Mouse (Mus musculus) ovary, postnatal 14 days (tissue): Measurements from ENCODE around the gene Ipo13.
A peak's percentile ranks its signal among the peaks of the same experiment; 100 is the strongest.

Experiments used
- DNase-seq: peaks from one replicate; pipeline ENCODE4 v3.0.0; 2022; ENCODE audit warnings: low spot score

The Ipo13 gene

DNA sequence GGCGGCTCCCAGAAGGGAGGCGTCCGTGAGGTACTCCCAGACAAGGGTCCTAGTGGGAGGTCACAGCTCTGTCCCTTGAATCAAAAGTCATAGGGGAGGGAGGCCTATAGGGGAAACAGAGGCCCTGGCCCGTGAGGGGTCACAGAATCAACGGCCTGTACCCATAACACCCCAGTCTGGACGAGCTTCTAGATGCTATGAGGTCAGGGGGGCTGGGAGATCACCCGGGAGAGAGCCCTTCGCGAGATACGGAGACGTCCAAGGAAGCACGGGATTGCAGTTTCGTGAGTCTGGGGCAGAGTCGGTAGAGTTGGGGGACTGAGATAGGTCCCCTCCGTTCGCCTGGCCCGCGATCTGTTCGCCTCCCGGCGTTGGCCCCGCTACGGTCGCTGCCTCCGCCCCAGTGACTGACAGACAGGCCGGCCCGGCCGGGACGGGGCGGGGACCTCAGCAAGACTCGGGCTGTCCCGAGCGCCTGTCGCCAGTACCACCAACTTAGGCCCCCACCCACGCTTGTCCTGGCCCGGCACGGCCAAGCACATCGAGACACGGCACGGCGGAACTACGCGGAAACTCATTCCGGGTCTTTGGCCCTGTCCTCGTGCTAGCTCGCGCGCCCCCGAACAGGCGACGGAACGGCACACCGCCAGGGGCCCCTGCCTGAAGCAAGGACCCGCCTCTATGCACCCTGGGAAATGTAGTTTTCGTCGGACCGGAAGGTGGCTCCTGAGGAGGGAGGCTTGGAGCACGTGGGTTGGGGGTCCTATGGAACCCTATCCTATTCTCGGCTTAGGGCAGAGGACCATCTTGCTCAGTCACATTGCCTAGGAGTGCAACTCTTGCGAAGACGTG lies at the start of gene Ipo13:
Gene Ipo13, minus strand, starts transcription at position 409 of the 852 bp plus-strand sequence.
- peak; percentile 93 for DNase-seq

DNA sequence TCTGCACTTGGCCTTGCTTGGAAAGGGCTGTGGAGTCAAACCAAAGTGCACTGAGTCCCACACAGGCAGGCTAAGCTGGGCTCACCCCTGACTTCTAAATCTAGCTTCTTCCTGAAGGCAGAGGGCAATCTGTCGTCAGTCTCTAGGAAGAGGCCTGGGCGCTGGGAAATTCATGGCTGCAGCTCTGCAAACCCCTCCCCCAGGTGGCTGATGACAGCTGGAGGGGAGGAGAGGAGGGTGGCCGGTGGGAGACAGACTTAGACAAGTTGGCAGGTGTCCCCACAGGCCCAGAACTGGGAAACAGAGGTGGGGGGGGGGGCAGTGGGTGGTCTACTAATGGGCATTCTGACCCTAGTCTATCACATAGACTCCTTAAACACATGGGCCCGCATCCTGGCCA lies 42.7 kb upstream of the Ipo13 start:
- DNase-seq, result no peak

DNA sequence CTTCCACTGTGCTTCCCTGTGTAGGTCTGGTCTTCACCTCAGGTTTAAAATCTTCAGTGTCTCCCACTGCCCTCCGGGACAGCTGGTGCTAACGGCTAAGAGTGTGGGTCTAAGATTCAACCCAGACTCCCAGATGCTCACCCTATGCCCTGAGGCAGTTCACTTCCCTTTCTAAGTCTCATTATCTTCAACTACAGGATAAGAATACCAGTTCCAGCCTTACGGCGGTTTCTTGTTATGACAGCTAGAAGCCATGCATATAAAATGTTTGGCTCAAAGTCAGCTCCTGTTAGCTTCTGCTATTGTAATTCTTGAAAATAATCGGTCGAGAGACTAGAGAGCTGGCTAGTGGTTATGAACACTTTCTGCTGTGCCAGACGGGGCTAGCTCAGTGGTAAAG lies 32.7 kb upstream of the Ipo13 start:
- DNase-seq, result no peak

DNA sequence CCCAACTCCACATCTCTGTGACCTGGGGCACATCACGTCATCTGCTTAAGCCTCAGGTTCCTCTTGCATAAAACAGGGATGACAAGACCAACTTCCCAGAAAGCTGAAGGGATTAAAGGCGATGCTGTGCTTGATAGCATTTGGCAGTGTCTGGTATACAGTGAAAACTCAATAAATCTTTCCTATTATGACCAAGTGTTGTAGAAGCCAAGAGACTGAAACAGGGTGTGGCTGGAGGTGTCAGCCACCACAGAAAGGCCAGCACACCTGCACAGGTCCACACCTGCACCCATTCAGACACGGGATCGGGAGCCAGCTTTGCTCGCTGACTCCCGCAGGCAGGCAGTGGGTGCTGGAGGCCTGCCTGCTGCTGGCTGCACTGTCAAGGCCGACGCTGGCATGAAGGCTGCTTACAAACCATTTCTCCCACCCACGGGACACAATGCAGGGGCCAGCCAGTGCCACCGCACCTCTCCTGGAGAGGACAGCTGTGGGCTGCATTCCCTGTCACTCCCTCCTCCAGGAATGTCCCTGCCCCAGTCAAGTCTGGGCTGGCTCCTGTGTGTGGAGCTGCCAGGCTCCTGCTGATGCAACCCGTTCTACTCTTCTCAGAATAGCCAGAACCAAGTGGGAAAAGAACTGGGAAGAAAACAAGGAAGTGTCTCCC lies 32.0 kb upstream of the Ipo13 start:
- no peak for DNase-seq

DNA sequence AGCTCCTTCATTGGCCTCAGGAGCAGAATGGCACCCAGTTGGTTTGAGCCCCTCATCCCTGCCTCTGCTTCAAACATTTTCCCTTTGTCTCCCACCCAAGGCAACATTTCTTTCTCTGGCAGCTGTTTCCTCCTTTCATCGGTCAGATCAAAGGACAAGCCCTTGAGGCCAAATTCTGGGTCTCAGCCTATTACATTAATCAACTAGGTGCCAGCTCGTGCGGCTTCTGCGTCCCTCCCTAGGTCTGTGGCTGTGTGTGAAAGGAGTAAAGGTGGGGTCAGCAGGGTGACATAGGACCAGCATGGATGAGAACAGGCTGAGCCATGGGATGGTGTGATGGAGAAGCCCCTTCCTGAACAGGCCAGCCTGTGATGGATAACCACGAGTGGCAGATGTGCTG lies 28.5 kb upstream of the Ipo13 start:
- no peak for DNase-seq

DNA sequence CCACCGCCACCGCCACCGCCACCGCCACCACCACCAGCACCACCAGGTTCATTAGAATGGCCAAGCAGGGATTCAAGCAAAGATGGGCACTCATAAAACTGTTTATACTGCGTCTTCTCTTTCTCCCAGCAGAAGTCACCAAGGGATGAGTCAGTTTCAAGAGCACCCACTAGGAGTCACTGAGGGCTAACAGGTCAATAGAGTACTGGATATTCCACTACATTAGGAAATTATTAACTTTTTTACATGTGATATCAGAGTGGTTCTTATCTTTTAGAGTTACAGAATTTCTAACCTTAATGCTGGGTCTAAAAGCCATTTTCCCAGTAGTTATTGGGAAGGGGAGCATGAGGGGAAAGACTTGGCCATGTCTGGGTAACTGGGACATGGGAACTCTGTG lies 22.2 kb upstream of the Ipo13 start:
- no peak for DNase-seq

DNA sequence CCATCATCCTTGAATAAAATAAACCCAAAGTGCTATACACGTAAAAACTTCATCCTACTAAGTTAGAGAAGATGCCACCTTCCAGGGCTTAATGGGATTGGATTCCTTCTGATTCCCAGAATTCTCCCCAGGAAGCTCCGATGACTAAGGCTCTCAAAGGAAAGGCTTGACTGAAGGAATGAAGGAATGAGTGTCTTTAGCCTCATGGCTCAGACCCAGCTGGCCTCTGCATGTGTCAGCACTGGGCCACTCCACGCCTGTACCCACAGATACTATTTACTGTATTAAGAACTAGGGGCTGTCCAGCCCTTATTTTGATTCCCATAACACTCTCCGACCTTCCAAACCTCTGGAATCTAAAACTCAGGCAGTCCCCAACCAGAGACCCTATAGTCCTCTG lies 19.3 kb upstream of the Ipo13 start:
- no peak for DNase-seq

DNA sequence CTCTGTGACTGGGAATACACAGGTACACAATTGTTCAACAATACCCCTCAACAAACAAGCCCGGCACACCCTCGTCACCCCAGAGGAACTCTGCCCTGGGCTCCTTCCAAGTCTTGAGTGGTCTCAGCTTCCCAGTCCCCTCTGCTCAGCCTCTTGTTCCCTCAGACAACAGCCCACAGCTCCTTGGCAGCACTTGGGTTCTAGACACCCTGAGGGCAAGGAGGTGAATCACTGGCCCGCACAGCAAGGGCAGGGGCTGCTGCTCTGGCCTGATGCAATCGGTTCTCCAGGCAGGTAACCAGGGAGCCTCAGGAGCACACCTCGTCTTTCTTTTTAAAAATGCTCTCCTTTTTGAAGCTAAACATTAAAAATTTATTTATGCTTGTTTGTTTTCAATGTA lies 18.4 kb upstream of the Ipo13 start:
- DNase-seq, result no peak

DNA sequence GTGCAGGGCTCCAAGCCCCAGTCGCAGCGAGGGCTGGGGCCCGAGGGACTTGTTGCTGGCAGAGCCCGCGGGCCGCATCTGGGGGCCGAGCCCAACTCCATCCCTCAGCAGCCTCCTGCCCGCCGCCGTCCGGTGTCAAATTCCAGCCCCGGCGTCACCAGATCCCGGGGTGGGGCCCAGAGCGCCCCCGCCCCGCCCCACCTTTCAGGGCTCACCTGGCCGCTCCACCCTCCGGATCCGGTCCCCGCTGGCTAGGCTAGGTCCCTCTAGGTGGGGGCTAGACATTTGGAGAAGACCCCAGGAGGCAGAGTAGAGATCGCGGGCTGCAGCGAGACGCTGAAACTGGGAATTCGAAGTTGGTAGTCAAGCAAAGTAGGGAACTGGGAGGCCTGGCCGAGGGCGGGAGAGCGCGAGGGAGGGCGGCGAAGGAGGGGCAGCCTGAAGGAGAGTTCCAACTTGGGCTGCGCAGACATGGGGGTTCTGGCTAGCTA lies 14.6 kb upstream of the Ipo13 start, which contains the start of gene Artn:
Gene Artn, minus strand, starts transcription at position 373 of the 491 bp plus-strand sequence.
- no peak for DNase-seq

DNA sequence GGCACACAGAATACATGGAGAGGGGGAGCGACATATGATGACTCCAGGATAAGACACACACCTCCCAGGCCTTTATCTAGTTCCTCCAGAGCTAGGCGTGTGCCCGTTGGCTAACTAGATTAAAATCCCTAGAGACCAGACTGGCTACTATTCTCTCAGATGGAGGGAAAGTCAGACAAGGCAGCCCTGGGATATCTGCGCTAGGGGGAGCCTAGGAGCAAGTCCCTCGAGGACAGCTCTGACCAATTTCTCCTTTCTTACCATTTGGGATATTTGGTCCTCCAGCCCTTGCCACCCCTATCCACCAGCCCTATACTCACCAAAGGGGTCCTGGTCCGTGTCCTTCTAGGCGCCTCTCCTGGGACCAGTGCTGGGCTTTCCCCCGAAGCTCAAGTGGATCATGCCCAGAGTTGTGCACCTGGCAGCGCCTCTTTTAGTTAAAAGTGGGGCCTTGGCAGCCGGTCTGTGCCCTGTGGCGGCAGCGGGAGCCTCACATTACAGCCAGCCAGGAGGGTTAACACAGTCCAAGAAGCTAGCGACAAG lies 14.0 kb upstream of the Ipo13 start:
- DNase-seq, result no peak

DNA sequence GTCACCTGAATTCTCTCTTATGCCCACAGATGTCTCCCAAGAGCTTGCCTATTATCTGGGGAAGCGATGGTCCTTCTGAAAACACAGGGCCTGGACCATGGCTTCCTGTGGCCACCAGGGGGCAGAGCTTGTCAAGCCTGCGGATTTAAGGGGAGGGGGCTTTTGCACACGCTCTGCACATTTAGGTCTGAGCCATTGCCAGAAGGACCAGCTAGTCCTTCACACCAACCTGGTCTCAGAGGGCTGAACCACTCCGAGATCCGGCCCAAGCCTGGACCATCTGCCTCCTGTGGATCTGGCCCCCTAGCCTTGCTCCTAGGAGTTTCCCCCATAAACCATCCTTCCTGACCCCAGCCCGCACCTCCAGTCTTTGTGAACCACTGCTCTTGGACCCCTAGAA lies 13.4 kb upstream of the Ipo13 start:
- DNase-seq, result no peak

DNA sequence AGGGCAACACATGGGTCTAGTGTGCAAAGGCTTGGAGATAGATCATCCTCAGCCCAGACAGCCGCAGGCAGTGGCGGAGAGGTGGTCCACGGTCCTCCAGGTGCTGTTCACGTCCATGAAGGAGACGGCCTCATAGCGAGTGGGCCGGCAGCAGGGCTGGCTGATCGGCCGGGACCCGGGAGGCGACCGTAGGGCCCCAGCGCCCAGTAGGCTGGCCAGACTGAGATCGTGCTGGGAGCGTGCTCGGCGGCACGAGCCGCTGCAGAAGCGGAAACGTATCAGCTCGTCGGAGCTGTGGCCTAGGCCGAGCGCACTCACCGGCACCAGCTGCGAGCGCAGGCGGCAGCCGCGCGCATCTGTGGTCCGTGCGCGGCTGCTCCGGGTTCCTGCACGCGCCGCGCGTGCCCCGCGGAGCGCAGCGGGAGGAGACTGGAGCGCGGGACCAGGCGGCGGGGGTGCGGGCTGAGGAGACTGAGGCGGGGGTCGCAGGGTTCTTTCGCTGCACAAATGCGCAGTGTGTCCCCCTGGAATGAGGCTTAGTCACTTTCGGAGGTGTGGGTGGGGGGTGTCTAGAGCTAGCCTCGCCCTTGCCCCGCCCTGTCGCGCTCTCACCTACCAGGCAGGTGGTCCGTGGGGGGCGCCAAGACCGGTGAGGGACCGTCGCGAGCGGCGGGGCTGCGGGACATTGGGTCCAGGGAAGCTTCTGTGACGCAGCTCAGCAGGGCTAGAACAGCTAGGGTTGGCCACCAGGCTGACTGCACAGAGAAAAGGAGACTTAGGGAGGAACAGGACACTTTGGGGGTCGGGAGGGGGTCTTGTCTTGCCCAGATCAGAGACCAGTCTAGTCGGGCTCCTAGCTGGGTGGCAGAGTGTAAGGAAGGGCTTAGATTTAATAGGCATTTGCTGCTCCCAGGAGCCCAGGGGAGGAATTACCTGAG lies 12.0 kb upstream of the Ipo13 start:
- no peak for DNase-seq

DNA sequence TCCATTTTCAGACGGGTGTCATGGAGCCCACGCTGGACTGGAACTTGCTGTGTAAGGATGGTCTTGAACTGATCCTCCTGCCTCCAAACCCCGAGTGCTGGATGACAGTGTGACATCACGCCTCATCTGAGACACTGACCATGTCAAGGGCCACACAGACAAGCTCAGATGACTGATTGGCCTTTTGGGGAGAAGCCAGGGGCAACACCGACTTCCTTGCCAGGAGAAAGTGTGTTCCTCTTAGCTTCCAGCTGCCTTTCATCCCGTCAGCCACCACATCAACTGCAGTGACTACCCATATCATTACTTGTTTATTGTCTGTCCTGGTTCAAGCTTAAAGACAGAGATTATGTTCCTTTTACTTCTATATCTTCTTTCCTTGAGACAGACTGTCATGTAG lies 10.1 kb upstream of the Ipo13 start:
- DNase-seq, result no peak

DNA sequence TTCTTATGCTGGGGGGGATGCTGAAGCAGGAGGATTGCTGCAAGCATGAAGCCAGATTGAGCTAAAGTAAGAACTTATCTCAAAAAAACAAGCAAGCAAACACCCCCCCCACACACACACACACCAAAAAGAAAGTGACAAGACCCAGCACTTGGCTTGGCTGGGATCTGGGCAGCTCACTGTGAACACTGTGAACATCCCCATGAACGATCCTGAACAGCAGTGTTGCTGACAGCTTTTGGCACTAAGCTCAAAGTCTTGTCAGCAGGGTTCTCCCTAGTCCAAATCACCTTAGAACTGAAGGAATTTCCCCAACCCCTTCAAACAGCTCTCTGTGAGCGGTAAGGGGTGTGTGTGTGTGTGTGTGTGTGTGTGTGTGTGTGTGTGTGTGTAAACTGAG lies 8.7 kb upstream of the Ipo13 start:
- no peak for DNase-seq

DNA sequence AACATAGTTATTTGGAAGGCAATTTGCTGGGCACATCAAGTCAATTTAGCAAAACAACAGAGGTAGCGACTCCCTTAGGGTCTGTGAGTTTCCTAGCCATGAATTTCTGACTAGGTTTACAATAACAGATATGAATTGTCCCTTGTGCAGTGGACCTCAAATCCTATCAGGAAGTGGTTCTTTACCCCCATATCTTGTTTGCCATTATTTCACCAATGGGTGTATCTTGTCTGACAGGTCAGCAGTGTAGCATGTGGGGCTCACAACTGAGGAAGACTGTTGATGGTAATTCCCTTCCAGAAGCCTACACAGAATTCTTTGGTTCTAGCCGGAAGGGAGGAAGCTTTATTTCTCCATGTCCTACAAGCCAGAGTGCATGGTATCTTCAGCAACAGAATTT lies 6.6 kb upstream of the Ipo13 start:
- DNase-seq, result no peak

DNA sequence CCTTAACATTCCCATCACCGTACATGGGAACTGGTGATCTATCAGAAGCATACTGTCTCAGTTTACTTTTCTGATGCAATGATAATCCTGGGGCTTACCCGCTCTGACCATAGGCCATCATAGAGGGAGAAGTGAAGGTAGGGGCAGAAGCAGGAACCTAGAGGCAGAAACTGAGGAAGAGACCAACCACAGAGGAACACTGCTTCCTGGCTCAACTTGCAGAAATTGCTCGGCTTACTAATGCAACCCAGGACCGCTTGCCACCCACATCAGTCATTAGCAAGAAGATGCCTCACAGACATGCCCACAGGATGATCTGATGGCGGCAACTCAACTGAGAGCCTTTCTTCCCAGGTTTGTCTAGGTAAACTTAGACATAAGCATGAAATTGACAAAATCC lies 4.0 kb upstream of the Ipo13 start:
- DNase-seq, result no peak

DNA sequence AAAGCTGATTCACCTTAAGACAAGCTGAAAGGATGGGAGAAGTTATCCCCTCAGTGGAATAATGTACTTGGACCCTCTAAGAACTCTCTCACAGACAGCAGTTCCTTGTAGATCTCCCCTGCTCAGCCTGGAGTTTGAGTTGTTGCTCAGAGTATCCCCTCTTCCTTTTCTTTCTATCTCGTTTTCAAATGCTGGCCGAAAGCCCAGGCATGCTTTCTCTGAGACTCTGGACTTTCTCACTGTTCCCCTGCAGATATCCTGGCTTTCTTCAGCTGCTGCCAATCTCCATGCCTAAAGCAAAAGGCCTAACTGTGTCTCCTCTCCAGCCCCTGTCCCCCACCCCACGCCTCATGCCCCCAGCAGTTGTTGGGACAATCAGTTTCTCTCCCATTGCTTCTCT lies 3.5 kb upstream of the Ipo13 start:
- no peak for DNase-seq

DNA sequence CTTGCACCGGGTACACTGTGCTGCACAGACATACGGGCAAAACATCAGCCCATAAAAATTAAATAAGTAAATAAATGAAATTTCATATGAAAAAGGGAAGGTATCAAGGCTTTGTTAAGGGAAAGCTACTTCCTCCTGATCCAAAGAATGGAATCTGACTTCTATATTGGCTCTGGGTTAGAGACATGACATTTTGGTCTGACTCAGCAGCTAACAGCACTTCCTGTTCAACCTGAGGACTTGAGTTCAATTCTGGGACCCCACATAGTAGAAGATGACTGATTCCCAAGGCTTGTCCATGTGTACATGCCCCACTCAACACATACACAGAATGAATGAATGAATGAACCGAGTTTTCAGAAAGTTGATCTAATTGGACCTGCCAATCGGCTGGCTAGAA lies 3.0 kb upstream of the Ipo13 start:
- no peak for DNase-seq

DNA sequence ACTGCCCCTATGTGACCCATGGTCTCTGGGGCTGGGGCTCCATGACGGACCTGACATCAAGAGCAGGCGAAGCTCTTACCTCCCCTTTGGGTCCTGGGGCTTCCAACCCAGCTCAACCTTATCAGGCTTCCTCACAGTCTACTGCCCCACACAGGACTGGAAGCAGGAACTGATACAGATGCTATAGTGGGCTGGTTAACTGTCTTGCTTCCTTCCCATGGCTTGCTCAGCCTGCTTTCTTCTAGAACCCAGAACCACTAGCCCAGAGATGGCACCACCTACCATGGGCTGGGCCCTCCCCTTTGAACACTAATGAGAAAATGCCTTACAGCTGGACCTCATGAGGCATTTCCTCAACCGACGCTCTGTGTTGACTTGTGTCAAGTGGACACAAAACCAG lies 2.6 kb upstream of the Ipo13 start:
- no peak for DNase-seq

DNA sequence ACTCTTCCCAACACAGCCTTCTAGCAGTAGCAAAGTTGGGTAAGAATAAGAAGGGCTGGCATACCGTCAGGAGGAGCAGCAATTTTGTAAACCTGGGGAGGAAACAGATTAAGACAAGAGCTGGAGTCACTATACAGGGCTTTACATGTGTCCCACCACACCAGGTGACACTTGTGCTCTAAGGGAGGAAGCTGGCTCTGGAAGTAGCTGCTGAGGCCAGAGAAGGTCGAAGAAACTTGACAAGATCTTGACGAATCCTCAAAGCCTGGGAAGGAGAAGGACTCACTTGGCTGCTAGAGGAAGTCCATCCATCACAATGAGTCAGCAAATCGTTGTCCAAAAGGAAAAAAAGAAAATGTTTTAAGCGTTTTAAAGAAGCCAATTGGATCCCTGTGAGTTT lies 1.6 kb upstream of the Ipo13 start:
- DNase-seq, result no peak

DNA sequence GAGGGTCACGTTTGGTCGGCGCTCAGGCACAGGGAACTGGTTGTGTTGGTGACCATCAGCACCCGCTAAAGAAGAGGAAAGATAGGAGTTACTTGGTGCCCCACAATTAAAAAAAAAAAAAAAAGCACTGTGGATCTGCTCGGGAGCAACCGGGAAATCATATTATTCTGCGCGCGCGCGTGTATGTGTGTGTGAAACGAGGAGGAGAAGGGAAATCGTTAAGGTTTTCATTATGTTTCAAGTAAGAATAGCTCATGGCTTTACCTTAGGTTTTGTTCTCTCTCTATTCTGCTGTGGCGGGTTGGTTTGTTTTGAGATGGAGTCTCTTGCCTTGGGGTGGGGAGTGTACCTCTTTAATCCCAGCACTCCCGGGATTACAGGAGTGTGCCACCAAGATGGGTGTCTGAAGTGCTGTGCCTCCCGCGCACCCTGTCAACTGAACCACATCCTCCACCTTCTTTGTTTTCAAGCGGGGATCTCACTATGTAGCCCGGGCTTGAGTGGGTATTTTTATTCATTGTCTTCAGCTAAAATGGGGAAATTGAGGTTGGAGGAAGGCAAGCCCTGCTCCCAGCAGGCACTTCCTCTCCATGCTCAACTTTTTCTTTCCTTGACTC lies 798 bp upstream of the Ipo13 start:
- no peak for DNase-seq

DNA sequence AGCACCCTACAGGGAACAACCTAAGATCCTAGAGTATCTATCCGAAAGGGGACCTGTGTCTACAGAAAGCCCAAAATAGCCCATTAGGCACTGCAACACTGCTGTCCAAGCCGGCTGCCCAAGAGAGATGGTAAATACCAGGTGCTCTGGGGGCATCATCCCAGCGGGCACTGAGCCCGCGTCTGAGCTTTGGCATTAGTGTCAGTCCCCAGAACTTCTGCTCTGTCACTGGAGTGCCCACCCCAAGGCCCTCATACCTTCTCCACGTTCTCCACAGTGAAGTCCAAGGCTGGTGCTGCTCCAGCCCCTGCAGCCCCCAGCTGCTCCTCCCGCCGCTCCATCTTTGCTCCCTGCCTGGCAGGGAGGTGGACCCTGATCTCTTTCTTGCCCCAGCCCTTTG lies 768 bp downstream of the Ipo13 start:
- DNase-seq, result no peak
